Mouse (Mus musculus) leukemia stem cell, adult 10-12 weeks (primary cell): ENCODE measurements around the gene Pla2g3. TPM values are rescaled to one million over a fixed set of nuclear protein-coding genes. Genes with fewer than 3 reads are reported as not detected.

Source experiments
- polyA plus RNA-seq: library from polyadenylated mRNA; stranded (reverse); fragments of >175 nt; gene quantifications from 2 replicates; pipeline ENCODE4 v1.2.3, GENCODE M21; 2012; ENCODE audit warnings: low replicate concordance

Pla2g3 gene
- polyA plus RNA-seq = 0.22 TPM in 1 of 2 replicates, not detected in the other

DNA sequence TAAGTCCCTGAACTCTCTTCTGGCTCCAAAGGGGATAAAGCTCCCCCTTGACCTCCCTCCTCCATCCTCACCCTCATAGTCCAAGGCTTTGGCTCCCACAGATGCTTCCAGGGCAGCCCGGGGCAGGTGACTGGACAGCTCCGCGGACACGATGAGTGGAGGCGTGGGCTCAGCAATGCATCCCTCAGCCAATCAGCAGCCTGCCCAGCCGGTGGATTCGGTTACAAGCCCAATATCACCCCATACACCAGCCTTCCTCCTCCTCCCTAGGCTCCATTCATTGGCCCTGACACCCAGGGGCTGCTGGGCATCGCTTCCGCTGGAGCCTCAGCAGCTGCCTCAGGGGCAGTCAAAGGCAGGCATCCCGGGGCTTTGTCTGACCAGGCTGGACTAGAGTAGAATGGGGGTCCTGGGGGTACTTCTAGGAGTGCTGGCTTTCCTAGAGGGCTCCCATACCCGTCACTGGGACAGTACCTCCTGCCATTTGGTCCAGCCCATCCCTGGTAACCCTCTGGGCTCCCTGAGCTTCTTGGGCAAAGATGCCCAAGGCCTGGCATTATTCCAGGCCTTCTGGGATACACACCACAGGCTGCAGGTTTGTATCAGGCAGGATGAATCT is at the start of gene Pla2g3:
Pla2g3 (plus strand) TSS at position 333 of the 619 bp plus-strand sequence.

DNA sequence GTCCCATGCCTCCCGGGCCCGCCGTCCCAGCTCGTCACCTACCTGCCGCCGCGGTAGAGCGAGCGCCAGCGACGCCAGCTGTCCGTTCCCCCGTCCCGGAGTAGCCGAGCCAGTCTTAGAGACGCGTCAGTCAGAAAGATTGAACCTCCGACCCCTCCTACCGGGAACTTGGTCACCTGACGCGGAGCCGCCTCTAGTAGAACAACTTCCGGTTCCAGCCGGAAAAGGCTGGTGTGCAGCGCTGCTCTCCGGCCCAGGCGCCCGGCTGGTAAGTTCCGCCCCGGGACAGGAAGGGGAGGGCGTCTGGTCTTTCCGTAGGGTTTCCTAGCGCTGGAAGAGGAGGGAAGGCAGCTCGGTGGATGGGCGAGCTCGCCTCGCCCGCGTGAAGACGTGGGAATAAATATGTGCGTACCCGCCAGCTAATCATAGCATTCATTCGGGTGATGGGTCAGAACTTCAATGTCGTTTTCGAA is 35.9 kb upstream of the Pla2g3 start, which contains the start of gene Rnf185:
Rnf185 (minus strand) TSS at position 197 of the 473 bp plus-strand sequence.

DNA sequence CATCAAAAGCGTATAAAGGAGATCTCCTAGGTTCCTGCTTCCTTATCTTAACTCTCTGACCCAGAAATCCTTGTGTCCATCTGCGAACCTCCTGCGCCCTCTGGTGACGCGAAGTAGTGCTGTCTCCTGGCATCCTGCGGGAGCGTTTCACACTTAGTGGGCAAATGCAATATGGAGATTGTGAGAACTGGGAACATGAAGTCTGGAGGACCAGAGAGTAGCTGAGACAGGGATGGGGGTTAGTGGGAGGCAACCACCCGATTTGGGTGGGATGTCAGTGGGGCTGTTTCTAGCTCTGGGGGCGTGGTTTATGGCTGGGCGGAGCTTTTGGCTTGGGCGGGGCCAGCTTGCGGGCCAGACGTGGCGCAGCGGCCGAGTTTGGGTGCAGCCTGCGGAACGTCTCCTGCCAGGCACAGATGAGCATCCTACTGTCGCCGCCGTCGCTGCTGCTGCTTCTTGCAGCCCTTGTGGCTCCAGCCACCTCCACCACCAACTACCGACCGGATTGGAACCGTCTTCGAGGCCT is 26.5 kb downstream of the Pla2g3 start, which contains the start of gene Selenom:
Selenom (plus strand) TSS at position 156 of the 526 bp plus-strand sequence.

DNA sequence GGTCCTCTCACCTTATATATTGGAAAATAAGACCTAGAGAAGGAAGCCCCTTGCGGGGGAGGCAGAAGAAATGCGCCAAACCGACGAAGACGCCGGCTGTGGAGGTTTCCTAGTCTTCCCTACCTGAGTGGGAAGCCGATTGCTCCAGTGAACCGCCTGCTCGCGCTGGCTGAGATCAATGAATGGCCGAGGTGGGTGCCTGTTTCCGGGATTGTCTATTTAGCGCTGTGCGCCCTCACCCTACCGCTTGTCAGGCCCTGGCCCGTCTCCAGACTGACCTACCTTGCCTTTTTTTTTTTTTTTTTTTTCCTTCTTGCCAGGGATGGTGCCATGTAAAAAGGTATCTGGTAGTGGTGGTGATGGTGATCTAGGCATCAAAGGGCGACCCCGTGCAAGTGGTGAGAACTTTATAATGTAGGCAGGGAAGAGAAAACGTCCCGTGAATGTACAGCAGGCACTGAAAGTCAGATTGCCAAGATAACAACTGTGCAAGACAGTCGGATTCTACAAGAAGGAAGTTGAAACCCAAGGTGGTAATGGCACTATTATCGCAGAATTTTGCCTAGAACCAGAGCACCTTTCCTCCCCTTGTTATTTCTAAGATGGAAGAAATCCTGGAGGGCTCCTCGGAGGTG is 52.5 kb downstream of the Pla2g3 start, which contains the start of gene Smtn:
Smtn (minus strand) TSS at position 162 of the 635 bp plus-strand sequence.

Other genes with a start within 250 kb of the Pla2g3 start
- gene Drg1, start 221.9 kb upstream of the Pla2g3 start, polyA plus RNA-seq = 18.6 and 35.9 TPM in 2 replicates
- gene Patz1, start 199.4 kb upstream of the Pla2g3 start, polyA plus RNA-seq = 130 and 152 TPM in 2 replicates
- 15.4 and 26.3 TPM in 2 replicates for gene Pik3ip1, start 157.9 kb upstream of the Pla2g3 start, polyA plus RNA-seq
- 20.5 and 27.2 TPM in 2 replicates for gene Limk2, start 79.1 kb upstream of the Pla2g3 start, polyA plus RNA-seq
- gene Rnf185, start 35.9 kb upstream of the Pla2g3 start, polyA plus RNA-seq = 0.87 and 1.5 TPM in 2 replicates
- gene Inpp5j, start 16.5 kb downstream of the Pla2g3 start, polyA plus RNA-seq = 0.11 TPM in 1 of 2 replicates, not detected in the other
- gene Selenom, start 26.4 kb downstream of the Pla2g3 start, polyA plus RNA-seq = 13.5 and 30.5 TPM in 2 replicates
- 10.5 and 12.9 TPM in 2 replicates for gene Smtn, start 52.3 kb downstream of the Pla2g3 start, polyA plus RNA-seq
- 5.6 and 7.3 TPM in 2 replicates for gene Morc2a, start 160.9 kb downstream of the Pla2g3 start, polyA plus RNA-seq